Mouse (Mus musculus): ENCODE data around the gene Lyve1. TPM values are rescaled to one million over a fixed set of nuclear protein-coding genes. Genes with fewer than 3 reads are reported as not detected.

The Lyve1 gene
- polyA plus RNA-seq, 2 experiments = 18.3 to 22.7 TPM

DNA sequence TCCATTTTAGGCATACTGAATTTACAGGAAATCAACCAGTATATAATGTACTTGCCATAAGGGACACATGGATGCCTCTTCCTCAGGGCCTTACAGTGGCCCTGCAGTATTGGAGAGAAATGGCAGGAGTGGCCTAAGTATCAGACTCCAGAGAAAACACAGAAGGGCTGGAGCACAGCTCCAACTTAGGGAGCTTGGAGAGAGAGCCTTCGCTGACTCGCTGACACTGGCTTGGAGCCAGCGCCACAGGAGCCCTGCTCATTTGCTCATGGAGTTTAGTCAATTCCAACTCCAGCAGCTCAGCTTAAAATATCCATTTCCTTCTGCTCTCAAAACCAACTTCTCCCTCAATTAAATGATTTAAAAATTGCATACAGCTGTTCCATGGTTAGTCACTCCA is 41.4 kb downstream of the Lyve1 start:
- ATAC-seq (ENCODE audit: insufficient read depth) (no peak), DNase-seq (ENCODE audit: low read depth in 3 of 3, low spot score in 3 of 3) (no peak)
- Histone ChIP-seq H3K4me1 (replicated peaks; ENCODE audit: control insufficient read depth in 2 of 2, insufficient read depth in 2 of 2, low read length in 1 of 2) (peaks cover 15 to 36% of the 10 kb centered on the region in 2 experiments), H3K36me3 (replicated peaks; ENCODE audit: control insufficient read depth, insufficient read depth, low read depth) (peaks cover 40% of the 10 kb centered on the region), H3K4me3 (ENCODE audit: insufficient read depth in 1 of 2, low read depth in 2 of 2, low read length in 2 of 2) (no peak overlapping the region), H3K9me3 (ENCODE audit: control insufficient read depth, low read length) (no peaks in the 10 kb centered on the region), H3K27me3 (ENCODE audit: control insufficient read depth, insufficient read depth, low read length) (no peaks in the 10 kb centered on the region), H3K9ac (replicated peaks) (no peak overlapping the region), H3K27ac (no peak overlapping the region), H3K4me2 (ENCODE audit: low read depth) (no peak overlapping the region)
- TF ChIP-seq CTCF (IDR thresholded peaks at IDR 0.05; ENCODE audit: low read depth) (no peak), EP300 (IDR thresholded peaks at IDR 0.05; ENCODE audit: low read depth) (no peak)
- 79% methylated on average over 3 of the region's 3 CpGs for WGBS (ENCODE audit: insufficient replicate concordance)

DNA sequence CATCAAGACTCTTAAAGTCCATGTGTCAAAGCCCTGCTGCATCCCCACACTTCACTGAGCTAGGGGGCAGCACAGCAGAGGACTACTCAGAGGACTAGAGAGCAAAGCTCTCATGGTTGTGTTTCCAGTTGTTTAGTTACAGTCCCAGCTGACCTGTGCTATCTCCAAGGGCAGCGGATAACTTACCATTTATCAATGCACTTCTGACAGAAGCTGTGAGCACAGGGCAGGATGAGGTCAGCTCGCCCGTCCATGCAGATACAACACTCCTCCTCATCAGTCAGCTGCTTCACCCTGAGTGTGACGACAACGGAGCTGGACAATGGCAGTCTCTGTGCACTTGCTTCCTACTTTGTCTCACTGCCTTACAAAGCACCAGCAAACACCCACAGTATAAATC is 42.0 kb downstream of the Lyve1 start:
- WGBS (ENCODE audit: insufficient replicate concordance) = 57% methylated on average over 5 of the region's 5 CpGs
- ATAC-seq (ENCODE audit: insufficient read depth) = no peak
- TF ChIP-seq CTCF (IDR thresholded peaks at IDR 0.05; ENCODE audit: low read depth) (peak; percentile 32; the same call in 1 of the 2 replicates), EP300 (IDR thresholded peaks at IDR 0.05; ENCODE audit: low read depth) (no peak)
- H3K27me3 ChIP-seq (ENCODE audit: control insufficient read depth, insufficient read depth, low read length) = no peaks in the 10 kb centered on the region
- DNase-seq (ENCODE audit: low read depth in 3 of 3, low spot score in 3 of 3) = no peak
- no peak overlapping the region for H3K9ac ChIP-seq (replicated peaks)
- H3K27ac ChIP-seq = no peak overlapping the region
- no peak overlapping the region for H3K4me3 ChIP-seq (ENCODE audit: insufficient read depth in 1 of 2, low read depth in 2 of 2, low read length in 2 of 2)
- H3K4me2 ChIP-seq (ENCODE audit: low read depth) = no peak overlapping the region
- H3K36me3 ChIP-seq (replicated peaks; ENCODE audit: control insufficient read depth, insufficient read depth, low read depth) = peaks cover 40% of the 10 kb centered on the region
- H3K9me3 ChIP-seq (ENCODE audit: control insufficient read depth, low read length) = no peaks in the 10 kb centered on the region
- H3K4me1 ChIP-seq (replicated peaks; ENCODE audit: control insufficient read depth in 2 of 2, insufficient read depth in 2 of 2, low read length in 1 of 2) = peaks cover 15 to 36% of the 10 kb centered on the region in 2 experiments

DNA sequence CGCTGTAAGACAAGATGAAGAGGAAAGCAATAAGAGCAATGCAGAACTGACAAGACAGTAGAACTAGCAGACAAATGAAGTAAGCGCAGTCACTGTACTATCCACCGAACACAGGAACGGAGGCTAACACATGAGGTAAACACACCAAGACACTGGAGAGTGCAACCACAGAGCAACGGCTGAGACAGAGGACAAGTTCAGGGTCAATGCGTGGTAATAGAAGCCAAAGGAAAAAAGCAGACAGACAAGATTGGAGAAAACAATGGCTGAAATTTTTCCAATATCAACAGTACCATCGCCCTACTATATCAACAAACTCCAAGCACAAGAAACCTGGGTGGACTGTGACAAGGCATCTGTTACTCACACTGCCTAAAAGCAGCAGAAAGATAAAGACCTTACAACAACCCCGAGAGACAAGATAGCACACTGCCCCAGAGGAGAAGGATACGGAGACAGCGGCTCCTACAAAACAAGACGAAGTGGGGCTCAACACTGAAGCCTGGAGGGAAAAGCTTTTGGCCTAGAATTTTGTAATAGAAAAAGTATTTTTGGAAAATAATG is 44.2 kb downstream of the Lyve1 start:
- H3K4me1 ChIP-seq (replicated peaks; ENCODE audit: control insufficient read depth in 2 of 2, insufficient read depth in 2 of 2, low read length in 1 of 2) = peaks cover 15 to 33% of the 10 kb centered on the region in 2 experiments

DNA sequence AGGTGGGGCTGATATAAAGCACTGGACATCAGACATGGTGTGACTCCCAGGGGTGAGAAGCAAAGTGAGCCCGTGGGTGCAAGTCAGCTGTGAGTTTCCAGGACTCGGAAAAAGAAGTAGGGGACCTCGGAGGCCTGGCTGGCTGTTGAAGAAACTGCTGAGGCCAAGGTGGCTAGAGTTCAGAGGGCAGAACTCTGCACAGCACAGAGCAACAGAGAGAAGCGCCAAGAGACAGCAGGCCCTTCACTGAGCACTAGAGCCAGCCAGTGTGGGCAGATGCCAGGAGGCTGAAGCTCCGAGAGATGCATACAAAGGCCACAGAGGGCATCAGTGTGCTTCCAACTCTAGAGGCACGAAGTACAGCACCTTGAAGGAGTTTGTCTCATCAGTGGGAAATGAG is 44.8 kb downstream of the Lyve1 start:
- no peak for TF ChIP-seq EP300 (IDR thresholded peaks at IDR 0.05; ENCODE audit: low read depth)
- peak; percentile 30; the same call in 1 of the 2 replicates for TF ChIP-seq CTCF (IDR thresholded peaks at IDR 0.05; ENCODE audit: low read depth)
- peak overlapping the region; percentile 54 for H3K4me2 ChIP-seq (ENCODE audit: low read depth)
- no peak for DNase-seq (ENCODE audit: low read depth in 3 of 3, low spot score in 3 of 3)
- H3K4me3 ChIP-seq (ENCODE audit: insufficient read depth in 1 of 2, low read depth in 2 of 2, low read length in 2 of 2) = no peak overlapping the region
- ATAC-seq (ENCODE audit: insufficient read depth) = peak; percentile 31; the same call in 1 of the 2 replicates
- no peaks in the 10 kb centered on the region for H3K27me3 ChIP-seq (ENCODE audit: control insufficient read depth, insufficient read depth, low read length)
- H3K36me3 ChIP-seq (replicated peaks; ENCODE audit: control insufficient read depth, insufficient read depth, low read depth) = peaks cover 34% of the 10 kb centered on the region
- peak overlapping the region; percentile 35 for H3K27ac ChIP-seq
- H3K9me3 ChIP-seq (ENCODE audit: control insufficient read depth, low read length) = no peaks in the 10 kb centered on the region
- H3K4me1 ChIP-seq (replicated peaks; ENCODE audit: control insufficient read depth in 2 of 2, insufficient read depth in 2 of 2, low read length in 1 of 2) = peaks cover 15 to 27% of the 10 kb centered on the region in 2 experiments
- peak overlapping the region; percentile 44 for H3K9ac ChIP-seq (replicated peaks)
- WGBS (ENCODE audit: insufficient replicate concordance) = 71% methylated on average over 6 of the region's 6 CpGs

More for the DNA sequence above, 44.2 kb downstream of the Lyve1 start:
- Histone ChIP-seq H3K9ac (replicated peaks) (peak overlapping the region; percentile 44), H3K27ac (peak overlapping the region; percentile 61), H3K36me3 (replicated peaks; ENCODE audit: control insufficient read depth, insufficient read depth, low read depth) (peaks cover 37% of the 10 kb centered on the region), H3K4me3 (ENCODE audit: insufficient read depth in 1 of 2, low read depth in 2 of 2, low read length in 2 of 2) (peak overlapping the region in 1 of 2 experiments; percentile 34; a peak in 2 of 4 replicates), H3K27me3 (ENCODE audit: control insufficient read depth, insufficient read depth, low read length) (no peaks in the 10 kb centered on the region), H3K4me2 (ENCODE audit: low read depth) (peak overlapping the region; percentile 54), H3K9me3 (ENCODE audit: control insufficient read depth, low read length) (no peaks in the 10 kb centered on the region)
- WGBS (ENCODE audit: insufficient replicate concordance) = 17% methylated on average over 11 of the region's 11 CpGs
- ATAC-seq (ENCODE audit: insufficient read depth) = peak; percentile 92
- DNase-seq (ENCODE audit: low read depth in 3 of 3, low spot score in 3 of 3) = peak; percentile 59 to 71 (median 63)
- TF ChIP-seq CTCF (IDR thresholded peaks at IDR 0.05; ENCODE audit: low read depth) (no peak), EP300 (IDR thresholded peaks at IDR 0.05; ENCODE audit: low read depth) (peak; percentile 95)

DNA sequence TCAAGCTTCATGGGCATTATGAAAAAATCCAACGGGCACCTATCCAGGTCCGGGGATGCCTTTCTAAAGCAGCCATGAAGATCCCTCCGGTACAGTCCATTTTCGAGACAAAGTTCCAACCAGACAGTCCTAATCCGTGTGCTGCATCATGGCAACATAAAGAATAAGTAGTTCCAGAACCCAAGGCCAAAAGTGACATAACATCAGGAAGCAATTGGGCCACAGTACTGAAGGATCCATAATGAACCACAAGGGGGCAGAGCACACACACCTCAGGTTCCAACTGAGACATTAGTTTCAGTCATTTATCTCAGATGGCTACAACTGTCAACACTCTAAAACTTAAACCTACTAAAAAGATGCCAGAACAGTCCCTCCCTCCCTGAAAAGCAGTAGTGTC is 47.0 kb downstream of the Lyve1 start:
- Histone ChIP-seq H3K9ac (replicated peaks) (no peak overlapping the region), H3K4me3 (ENCODE audit: insufficient read depth in 1 of 2, low read depth in 2 of 2, low read length in 2 of 2) (no peak overlapping the region), H3K9me3 (ENCODE audit: control insufficient read depth, low read length) (no peaks in the 10 kb centered on the region), H3K4me2 (ENCODE audit: low read depth) (no peak overlapping the region), H3K27me3 (ENCODE audit: control insufficient read depth, insufficient read depth, low read length) (no peaks in the 10 kb centered on the region), H3K27ac (no peak overlapping the region), H3K4me1 (replicated peaks; ENCODE audit: control insufficient read depth in 2 of 2, insufficient read depth in 2 of 2, low read length in 1 of 2) (peaks cover 15 to 21% of the 10 kb centered on the region in 2 experiments), H3K36me3 (replicated peaks; ENCODE audit: control insufficient read depth, insufficient read depth, low read depth) (peaks cover 38% of the 10 kb centered on the region)
- DNase-seq (ENCODE audit: low read depth in 3 of 3, low spot score in 3 of 3) (peak; percentile 50 to 53 (median 52)), ATAC-seq (ENCODE audit: insufficient read depth) (peak; percentile 17; the same call in 1 of the 2 replicates)
- TF ChIP-seq EP300 (IDR thresholded peaks at IDR 0.05; ENCODE audit: low read depth) = no peak
- peak; percentile 89 for TF ChIP-seq CTCF (IDR thresholded peaks at IDR 0.05; ENCODE audit: low read depth)
- 62% methylated on average over 5 of the region's 5 CpGs for WGBS (ENCODE audit: insufficient replicate concordance)
